Mouse (Mus musculus) kidney, adult 8-10 months (tissue): ENCODE data around the gene Prmt1.

Experiments
- DNase-seq, 2 experiments: peaks; one replicate each; pipeline ENCODE4 v3.0.0; 2022

Prmt1 gene

DNA sequence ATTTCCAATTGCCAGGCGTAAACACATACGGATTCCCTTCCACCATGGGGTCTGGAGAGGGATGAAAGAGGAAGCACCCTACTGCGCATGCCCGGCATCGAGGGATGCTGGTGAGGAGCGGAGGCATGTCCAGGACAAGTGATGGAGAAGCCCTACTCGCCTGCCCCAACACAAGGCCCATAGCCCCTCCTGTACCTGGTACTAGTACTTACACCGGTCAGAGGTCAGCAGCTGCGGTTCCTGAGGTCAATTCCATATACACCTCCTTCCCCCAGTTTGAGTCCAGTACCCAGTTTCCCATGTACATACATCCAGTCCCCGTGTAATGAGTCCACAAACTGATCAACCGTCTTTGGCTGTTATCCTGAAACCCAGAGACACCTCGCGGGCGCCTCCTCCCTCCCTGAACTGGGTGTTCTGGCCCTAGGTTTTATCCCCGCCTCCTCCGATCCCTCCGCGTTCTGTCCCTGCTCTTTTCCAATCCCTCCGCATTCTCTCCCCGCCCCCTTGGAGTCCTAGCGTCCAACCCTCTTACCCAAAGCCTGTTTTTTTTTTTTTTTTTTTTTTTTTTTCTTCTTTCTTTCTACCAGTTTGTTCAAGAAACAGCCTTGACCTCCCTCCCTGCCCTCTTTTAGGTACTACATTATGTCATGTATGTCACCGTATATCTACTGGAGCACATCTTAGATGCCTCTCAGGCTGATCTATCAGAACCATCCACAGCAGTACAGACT, 11.8 kb downstream of the Prmt1 start, which contains the start of gene Cpt1c:
TSS of gene Cpt1c (minus strand) at position 469 of the 734 bp plus-strand sequence.
- DNase-seq = peak; percentile 66 to 67

GRCm38 (mm10) chr7:44973415-44974130, 12.8 kb downstream of the Prmt1 start:
- DNase-seq = no peak

GRCm38 (mm10) chr7:44971142-44971541, 15.2 kb downstream of the Prmt1 start:
- no peak for DNase-seq

DNA sequence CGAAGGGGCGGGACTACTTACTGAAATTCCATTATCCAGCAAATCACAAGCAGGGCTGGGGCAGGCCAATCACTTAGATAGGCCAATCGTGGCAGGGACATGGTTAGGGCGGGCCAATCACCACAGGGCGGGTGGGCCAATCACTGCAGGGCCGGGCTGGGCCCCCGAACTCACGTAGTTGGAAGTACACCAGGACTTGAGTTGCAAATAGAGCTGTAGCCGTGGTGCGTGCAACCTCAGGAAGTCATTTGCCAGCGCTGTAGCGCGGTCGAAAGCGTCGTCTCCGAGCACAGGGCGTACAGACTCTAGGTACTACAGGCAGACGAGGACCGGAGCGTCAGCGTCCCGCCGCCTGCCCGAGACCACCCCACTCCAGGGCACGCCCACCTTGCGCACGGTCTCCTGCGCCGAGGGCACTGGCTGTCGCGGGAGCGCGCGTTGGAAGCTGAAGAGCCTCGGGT, 16.1 kb downstream of the Prmt1 start:
- DNase-seq = peak; percentile 85 to 86

- no peak for DNase-seq
These were observed 19.7 kb downstream of the Prmt1 start for GRCm38 (mm10) chr7:44966638-44967037.

GRCm38 (mm10) chr7:44965975-44966374, 20.4 kb downstream of the Prmt1 start:
- peak in 1 of 2 experiments; percentile 46 for DNase-seq

DNA sequence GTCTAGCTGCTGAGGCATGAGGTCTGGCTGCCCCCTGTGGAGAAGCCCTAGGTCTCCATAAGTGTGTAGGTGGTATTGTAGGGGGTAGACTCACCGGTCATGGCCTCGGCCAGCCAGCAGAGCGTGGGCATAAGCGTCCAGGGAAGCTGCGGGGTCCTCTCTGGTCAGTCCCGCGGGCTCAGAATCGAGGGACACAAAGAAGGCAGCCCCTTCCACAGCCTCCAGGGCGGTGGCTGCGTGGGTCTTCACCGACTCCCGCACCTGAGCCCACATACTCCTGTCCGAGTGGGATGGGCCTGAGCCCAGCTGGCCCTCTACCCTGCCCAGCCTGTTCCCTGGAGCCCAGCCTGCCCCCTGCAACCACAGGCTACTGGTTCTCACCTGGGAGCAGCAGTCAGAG, 21.4 kb downstream of the Prmt1 start:
- no peak for DNase-seq

- no peak for DNase-seq
These were observed 23.5 kb downstream of the Prmt1 start for GRCm38 (mm10) chr7:44962831-44963230.

DNA sequence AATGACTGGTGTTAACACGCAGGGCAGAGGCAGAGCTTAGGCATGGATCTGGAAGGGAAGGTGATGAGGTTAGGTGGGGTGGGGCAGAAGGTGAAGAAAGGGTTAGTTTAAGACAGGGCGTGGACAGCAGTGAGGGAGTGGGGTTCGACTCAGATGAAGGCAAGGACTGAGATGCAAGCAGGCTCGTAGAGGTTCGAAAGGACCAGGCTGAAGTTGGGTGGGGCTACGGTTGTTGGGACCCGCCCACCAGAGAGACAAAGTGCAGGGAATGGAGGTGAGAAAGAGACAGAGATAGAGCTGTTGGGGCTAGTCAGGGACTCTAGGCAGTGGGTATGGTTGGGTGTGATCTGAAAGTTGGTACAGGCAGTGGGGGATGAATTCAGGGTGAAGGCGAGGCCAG, 24.0 kb downstream of the Prmt1 start:
- no peak for DNase-seq

DNA sequence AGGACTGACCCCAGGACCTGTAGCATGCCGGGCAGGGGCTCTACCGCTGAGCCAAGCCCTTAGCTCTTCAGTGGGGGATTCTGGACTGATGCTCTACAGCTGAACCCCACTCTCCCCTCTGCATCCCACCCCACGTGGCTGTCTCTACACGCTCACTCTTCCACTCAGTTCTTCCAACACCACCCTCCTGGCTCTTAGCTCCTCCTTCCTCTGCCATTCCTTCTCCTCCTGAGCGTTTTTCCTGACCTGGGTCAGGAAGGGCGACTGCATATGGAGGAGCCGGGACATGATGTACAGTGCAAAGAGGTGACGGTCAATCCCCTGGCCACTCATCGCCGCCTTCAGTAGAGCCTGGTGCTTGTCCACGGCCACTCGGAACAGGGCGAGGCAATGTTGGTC, 25.9 kb downstream of the Prmt1 start:
- DNase-seq = no peak

DNA sequence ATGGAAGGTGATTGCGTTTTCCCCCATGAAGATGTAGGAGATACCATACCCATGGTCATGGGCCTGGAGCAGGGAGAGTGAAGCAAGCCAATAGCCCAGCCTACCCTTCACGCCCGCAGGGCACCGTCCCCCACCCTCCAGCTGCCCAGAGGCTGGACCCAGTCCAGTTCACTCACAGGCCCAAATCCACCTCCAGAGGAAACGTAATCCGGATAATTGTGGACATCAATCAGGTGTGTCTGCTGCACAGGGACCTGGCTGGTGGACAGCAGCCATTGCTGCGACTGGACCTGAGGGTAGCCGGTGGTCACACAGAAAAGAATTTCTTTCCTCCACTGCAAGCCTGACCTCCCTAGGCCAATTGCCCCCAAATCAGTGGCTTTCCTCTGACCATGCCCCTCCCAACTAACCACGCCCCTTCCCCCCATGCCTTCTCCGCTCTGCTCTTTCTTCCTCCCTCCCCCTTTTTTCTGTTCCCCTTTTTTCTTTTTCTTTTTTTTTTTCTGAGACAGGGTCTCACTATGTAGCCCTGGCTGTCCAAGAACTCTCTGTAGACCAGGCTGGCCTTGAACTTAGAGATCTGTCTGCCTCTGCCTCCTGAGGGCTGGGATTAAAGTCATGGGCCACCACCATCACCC, 26.4 kb downstream of the Prmt1 start:
- no peak for DNase-seq

DNA sequence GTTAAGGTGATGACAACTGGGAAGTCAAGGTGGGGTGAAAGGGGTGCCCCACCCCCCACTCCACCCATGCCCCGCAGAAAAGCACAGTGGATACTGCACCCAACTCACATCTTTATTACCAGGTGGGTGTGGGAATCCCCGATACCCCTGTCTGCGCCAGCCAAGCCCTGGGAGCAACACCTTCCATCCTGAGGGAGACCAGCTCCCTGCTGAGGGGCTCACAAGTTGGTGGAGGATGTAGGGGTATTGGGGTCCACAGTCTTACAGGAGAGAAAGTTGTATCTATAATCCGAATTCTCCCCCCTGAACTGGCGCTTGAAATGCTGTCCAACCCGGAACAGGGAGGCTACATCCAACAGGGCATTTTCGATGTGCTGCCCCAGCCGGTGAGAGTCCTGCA, 27.1 kb downstream of the Prmt1 start:
- no peak for DNase-seq

GRCm38 (mm10) chr7:44958208-44958607, 28.2 kb downstream of the Prmt1 start:
- DNase-seq = peak; percentile 48 to 64

- no peak for DNase-seq
These were observed 29.1 kb downstream of the Prmt1 start for GRCm38 (mm10) chr7:44957183-44957835.

DNA sequence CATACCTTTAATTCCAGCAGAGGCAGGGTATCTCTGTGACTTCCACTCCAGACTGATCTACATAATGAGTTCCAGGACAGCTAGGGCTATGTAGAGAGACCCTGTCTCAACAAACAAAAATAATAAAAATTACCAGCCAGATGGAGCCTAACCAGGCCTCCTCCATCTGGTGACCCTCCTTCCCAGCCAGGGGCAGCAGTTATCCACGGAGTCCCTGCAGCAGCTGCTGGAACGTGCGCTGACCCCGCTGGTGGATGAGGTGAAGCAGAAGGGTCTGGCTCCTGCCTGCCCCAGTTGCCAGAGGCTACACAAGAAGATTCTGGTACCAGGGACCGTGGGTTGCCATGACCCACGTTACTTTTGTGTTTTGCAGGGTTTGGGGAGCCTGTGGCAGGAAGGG, 30.1 kb downstream of the Prmt1 start:
- DNase-seq = no peak

- DNase-seq = no peak
These were observed 30.7 kb downstream of the Prmt1 start for GRCm38 (mm10) chr7:44955628-44956027.

GRCm38 (mm10) chr7:44954091-44954885, 32.1 kb downstream of the Prmt1 start:
- DNase-seq = no peak

DNA sequence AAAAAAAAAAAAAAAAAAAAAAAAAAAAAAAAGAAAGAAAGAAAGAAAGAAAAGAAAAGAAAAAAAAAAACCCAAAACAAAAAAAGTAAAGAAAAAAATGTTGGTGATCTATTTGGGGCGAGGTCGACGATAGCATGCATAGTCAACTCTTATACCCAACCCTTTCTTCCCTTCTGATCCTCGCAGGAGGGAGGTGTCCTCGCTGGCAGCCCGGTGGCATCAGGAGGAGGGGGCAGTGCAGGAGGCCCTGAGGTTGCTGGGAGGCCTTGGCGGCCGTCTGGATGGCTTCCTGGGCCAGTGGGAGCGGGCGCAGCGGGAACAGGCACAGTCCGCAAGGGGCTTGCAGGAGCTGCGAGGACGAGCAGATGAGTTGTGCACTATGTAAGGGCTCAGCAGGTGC, 32.8 kb downstream of the Prmt1 start:
- DNase-seq = no peak

- DNase-seq = peak; percentile 96
These were observed 33.6 kb downstream of the Prmt1 start for GRCm38 (mm10) chr7:44952611-44953306.

GRCm38 (mm10) chr7:44951960-44952359, 34.4 kb downstream of the Prmt1 start:
- DNase-seq = peak; percentile 82 to 86

GRCm38 (mm10) chr7:44949922-44950321, 36.4 kb downstream of the Prmt1 start:
- no peak for DNase-seq

- DNase-seq = no peak
These were observed 43.5 kb downstream of the Prmt1 start, which contains the start of gene Tsks for GRCm38 (mm10) chr7:44942904-44943303. Tsks (plus strand) TSS chr7:44943204.
